ENCODE assay signal across 10 mouse cellular contexts in the genomic region with DNA sequence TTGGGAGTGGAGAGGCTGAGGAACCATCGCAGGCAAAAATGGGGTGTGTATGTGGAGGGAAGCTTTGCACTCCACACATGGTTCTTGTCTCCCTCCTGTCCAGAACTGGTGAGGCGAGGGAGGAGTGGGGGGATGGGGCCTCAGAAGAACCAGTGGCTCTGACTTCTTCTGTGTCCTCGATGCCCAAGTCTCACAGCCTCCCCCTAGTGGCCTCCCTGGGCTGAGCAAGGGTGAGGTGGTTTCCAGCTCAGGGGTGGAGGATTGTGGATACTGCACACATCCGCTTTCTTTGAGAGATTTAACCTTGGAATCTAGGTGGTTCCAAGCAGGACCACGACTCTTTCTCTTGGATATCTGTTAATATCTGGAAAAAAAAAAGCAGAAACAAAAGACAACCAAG. TPM values are rescaled to one million over a fixed set of nuclear protein-coding genes. Genes with fewer than 3 reads are reported as not detected.
DNase-seq lines count a peak whose midpoint lies in the region; ATAC-seq lines count a peak whose summit lies in the region.
"Had no signal": no experiment of that assay in that cellular context is flagged by ENCODE, and none has a peak within 500 bp of the region (broad histone marks: within the 10 kb centered on the region; RNA-seq: fewer than 3 reads in every experiment).

No protein-coding gene starts in this region.

- WGBS in hindbrain, embryonic 11.5 days, result 39% methylated on average over 5 of the region's 5 CpGs
- 39% methylated on average over 5 of the region's 5 CpGs for WGBS in hindbrain, embryonic 14.5 days
- WGBS in intestine, embryonic 15.5 days, result 36% methylated on average over 5 of the region's 5 CpGs
- WGBS in neural tube, embryonic 11.5 days, result 36% methylated on average over 5 of the region's 5 CpGs

- H3K27ac ChIP-seq in hindbrain, embryonic 11.5 days (ENCODE audit: low read depth, low read length), result no peak overlapping the region
- no peak overlapping the region for H3K27ac ChIP-seq in hindbrain, embryonic 14.5 days
- no peak overlapping the region for H3K27ac ChIP-seq in intestine, embryonic 15.5 days
- H3K27ac ChIP-seq in neural tube, embryonic 11.5 days (ENCODE audit: low read depth, low read length), result no peak overlapping the region
- H3K27ac ChIP-seq: embryonic facial prominence, embryonic 12.5 days; limb, embryonic 15.5 days had no signal

- ATAC-seq in hindbrain, embryonic 11.5 days (ENCODE audit: low FRiP score), result no peak
- no peak for ATAC-seq in hindbrain, embryonic 14.5 days (ENCODE audit: low FRiP score)
- ATAC-seq in intestine, embryonic 15.5 days, result peak; percentile 61
- no peak for ATAC-seq in neural tube, embryonic 11.5 days (ENCODE audit: insufficient read depth, low FRiP score, low TSS enrichment)

- H3K4me1 ChIP-seq in hindbrain, embryonic 11.5 days (replicated peaks; ENCODE audit: control insufficient read depth, insufficient read depth, low read length), result no peaks in the 10 kb centered on the region
- no peaks in the 10 kb centered on the region for H3K4me1 ChIP-seq in hindbrain, embryonic 14.5 days (replicated peaks; ENCODE audit: control insufficient read depth, insufficient read depth, low read length)
- H3K4me1 ChIP-seq in intestine, embryonic 15.5 days (replicated peaks), result no peaks in the 10 kb centered on the region
- no peaks in the 10 kb centered on the region for H3K4me1 ChIP-seq in neural tube, embryonic 11.5 days (ENCODE audit: control insufficient read depth, insufficient read depth, low read length)
- H3K4me1 ChIP-seq: embryonic facial prominence, embryonic 12.5 days; limb, embryonic 15.5 days had no signal

- no peak overlapping the region for H3K9ac ChIP-seq in hindbrain, embryonic 11.5 days (ENCODE audit: low read depth, low read length)
- no peak overlapping the region for H3K9ac ChIP-seq in hindbrain, embryonic 14.5 days
- no peak overlapping the region for H3K9ac ChIP-seq in intestine, embryonic 15.5 days
- H3K9ac ChIP-seq in neural tube, embryonic 11.5 days (ENCODE audit: low read length), result no peak overlapping the region
- H3K9ac ChIP-seq: embryonic facial prominence, embryonic 12.5 days; limb, embryonic 15.5 days had no signal

- H3K27me3 ChIP-seq in hindbrain, embryonic 11.5 days (ENCODE audit: control insufficient read depth, insufficient read depth, low read length), result no peaks in the 10 kb centered on the region
- no peaks in the 10 kb centered on the region for H3K27me3 ChIP-seq in hindbrain, embryonic 14.5 days (ENCODE audit: control insufficient read depth, insufficient read depth, low read length)
- no peaks in the 10 kb centered on the region for H3K27me3 ChIP-seq in intestine, embryonic 15.5 days (replicated peaks)
- no peaks in the 10 kb centered on the region for H3K27me3 ChIP-seq in neural tube, embryonic 11.5 days (ENCODE audit: control insufficient read depth, insufficient read depth, low read length)
- H3K27me3 ChIP-seq: embryonic facial prominence, embryonic 12.5 days; limb, embryonic 15.5 days had no signal

- no peaks in the 10 kb centered on the region for H3K36me3 ChIP-seq in hindbrain, embryonic 11.5 days (ENCODE audit: control insufficient read depth, insufficient read depth, low read length)
- H3K36me3 ChIP-seq in hindbrain, embryonic 14.5 days (replicated peaks; ENCODE audit: control insufficient read depth, insufficient read depth), result no peaks in the 10 kb centered on the region
- H3K36me3 ChIP-seq in intestine, embryonic 15.5 days, result no peaks in the 10 kb centered on the region
- H3K36me3 ChIP-seq in neural tube, embryonic 11.5 days (ENCODE audit: control insufficient read depth, insufficient read depth, low read length), result no peaks in the 10 kb centered on the region
- H3K36me3 ChIP-seq: embryonic facial prominence, embryonic 12.5 days; limb, embryonic 15.5 days had no signal

- no peaks in the 10 kb centered on the region for H3K9me3 ChIP-seq in hindbrain, embryonic 11.5 days (ENCODE audit: control insufficient read depth, low read length)
- H3K9me3 ChIP-seq in hindbrain, embryonic 14.5 days (ENCODE audit: control insufficient read depth, low read length), result no peaks in the 10 kb centered on the region
- no peaks in the 10 kb centered on the region for H3K9me3 ChIP-seq in intestine, embryonic 15.5 days
- H3K9me3 ChIP-seq in neural tube, embryonic 11.5 days (ENCODE audit: control insufficient read depth, low read length), result no peaks in the 10 kb centered on the region
- H3K9me3 ChIP-seq: embryonic facial prominence, embryonic 12.5 days; limb, embryonic 15.5 days had no signal

- DNase-seq in hindbrain, embryonic 11.5 days (ENCODE audit: low spot score), result peak; percentile 58
- DNase-seq in hindbrain, embryonic 14.5 days (ENCODE audit: low spot score), result no peak
- peak; percentile 54 for DNase-seq in Muller cell, postnatal 12 days (ENCODE audit: inconsistent ontology term)
- peak; percentile 81 for DNase-seq in cerebellum, adult 9-10 months
- peak; percentile 33 to 37 for DNase-seq in left cerebral cortex, adult 8-10 months (ENCODE audit: low spot score in 2 of 2)
- DNase-seq in neural tube, embryonic 11.5 days (ENCODE audit: low spot score), result peak; percentile 47
- peak; percentile 69 for DNase-seq in thymus, postnatal 14 days

- H3K4me3 ChIP-seq in hindbrain, embryonic 11.5 days (ENCODE audit: low read depth, low read length), result no peak overlapping the region
- no peak overlapping the region for H3K4me3 ChIP-seq in hindbrain, embryonic 14.5 days (replicated peaks; ENCODE audit: low read length)
- H3K4me3 ChIP-seq in intestine, embryonic 15.5 days (replicated peaks), result no peak overlapping the region
- no peak overlapping the region for H3K4me3 ChIP-seq in neural tube, embryonic 11.5 days (ENCODE audit: low read depth, low read length)
- H3K4me3 ChIP-seq: embryonic facial prominence, embryonic 12.5 days; limb, embryonic 15.5 days had no signal

- no peak overlapping the region for H3K4me2 ChIP-seq in hindbrain, embryonic 11.5 days (replicated peaks; ENCODE audit: low read depth, low read length)
- H3K4me2 ChIP-seq in hindbrain, embryonic 14.5 days (replicated peaks), result no peak overlapping the region
- H3K4me2 ChIP-seq in intestine, embryonic 15.5 days (replicated peaks), result no peak overlapping the region
- H3K4me2 ChIP-seq in neural tube, embryonic 11.5 days (ENCODE audit: low read depth), result no peak overlapping the region
- H3K4me2 ChIP-seq: embryonic facial prominence, embryonic 12.5 days; limb, embryonic 15.5 days had no signal

RNA-seq across cellular contexts. Expression of a gene that starts 44.5 kb away (rescaled TPM):
- not detected in 2 replicates for polyA plus RNA-seq in hindbrain, embryonic 11.5 days (2014; fragmentation: Nextera tagmentation; extraction: Ambion mirVana)
- polyA plus RNA-seq in hindbrain, embryonic 14.5 days (2014; fragmentation: Nextera tagmentation; extraction: Ambion mirVana), result 1.4 and 1.8 TPM in 2 replicates
- 0.15 and 0.21 TPM in 2 replicates for polyA plus RNA-seq in intestine, embryonic 15.5 days (2015; fragmentation: Nextera tagmentation; extraction: Ambion mirVana)
- total RNA-seq in left cerebral cortex, adult 8-10 months (2022), result not detected
- not detected in 2 replicates for polyA plus RNA-seq in neural tube, embryonic 11.5 days (2014; fragmentation: Nextera tagmentation; extraction: Ambion mirVana)
